Mouse (Mus musculus) cerebellum, adult 2 months (tissue): ENCODE measurements around the gene Map6d1. TPM values are rescaled to one million over a fixed set of nuclear protein-coding genes. Genes with fewer than 3 reads are reported as not detected.
A peak's percentile ranks its signal among the peaks of the same experiment; 100 is the strongest.

Experiments
- DNase-seq, 2 experiments: peaks; one replicate each; pipeline ENCODE4 v3.0.0; 2021
- H3K27ac ChIP-seq: fragments of 200-500 bp; 2 replicates; pipeline ENCODE4 v1.5.1; 2012; ENCODE audit warnings: low read length, control low read depth, inconsistent platforms; ENCODE audit not compliant: insufficient read depth
- H3K27me3 ChIP-seq: fragments of 200-500 bp; 2 replicates; pipeline ENCODE4 v1.6.1; 2012; ENCODE audit warnings: inconsistent platforms, mild to moderate bottlenecking, low read length, moderate library complexity; ENCODE audit not compliant: control insufficient read depth, insufficient read depth
- H3K4me1 ChIP-seq: fragments of 200-500 bp; 2 replicates; pipeline ENCODE4 v1.6.1; 2011; ENCODE audit warnings: low read length; ENCODE audit not compliant: control insufficient read depth, insufficient read depth
- H3K4me3 ChIP-seq: fragments of 200-500 bp; replicated peaks from 2 replicates; pipeline ENCODE3; 2011; ENCODE audit warnings: mild to moderate bottlenecking, low read depth, low read length, control low read depth; ENCODE audit not compliant: insufficient read depth
- CTCF ChIP-seq: fragments of 200-500 bp; IDR thresholded peaks from 2 replicates; pipeline ENCODE4 v1.5.1; 2011; ENCODE audit warnings: low read depth, mild to moderate bottlenecking, control low read depth, low read length, moderate library complexity, borderline replicate concordance; ENCODE audit not compliant: insufficient read depth
- POLR2A ChIP-seq: fragments of 200-500 bp; IDR thresholded peaks from 2 replicates; pipeline ENCODE4 v1.6.1; 2011; ENCODE audit warnings: low read length, control low read depth, borderline replicate concordance; ENCODE audit not compliant: insufficient read depth
- WGBS: fragments of 180-500 bp; shearing (Covaris S2); methylation state at CpG from one replicate; pipeline ENCODE4 v1.1.7; 2018; 5-methylcytosine and 5-hydroxymethylcytosine counted together
- polyA plus RNA-seq: library from polyadenylated mRNA; depleted of rRNA; stranded (reverse); fragments of >200 nt; gene quantifications from 2 replicates; pipeline ENCODE4 v1.2.3, GENCODE M21; 2012; rRNA removed

Gene Map6d1
- polyA plus RNA-seq = 67.4 and 70.1 TPM in 2 replicates

GRCm38 (mm10) chr16:20240468-20241414 lies at the start of gene Map6d1:
Gene Map6d1, minus strand, starts transcription at chr16:20241358.
- no peak for TF ChIP-seq CTCF
- TF ChIP-seq POLR2A = peak; percentile 88
- H3K4me3 ChIP-seq = peak within 1 kb of the TSS; percentile 79
- no peaks in the 10 kb centered on the region for H3K27me3 ChIP-seq
- under 1% methylated on average over 85 of the region's 90 CpGs for WGBS
- H3K27ac ChIP-seq = peak within 1 kb of the TSS; percentile 85
- DNase-seq = peak; percentile 83 to 87
- H3K4me1 ChIP-seq = peaks cover 23% of the 10 kb centered on the region

GRCm38 (mm10) chr16:20280238-20280637 lies 39.1 kb upstream of the Map6d1 start:
- WGBS = 76% methylated on average over 4 of the region's 4 CpGs
- no peak overlapping the region for H3K27ac ChIP-seq
- DNase-seq = no peak

GRCm38 (mm10) chr16:20279395-20279794 lies 38.2 kb upstream of the Map6d1 start:
- Histone ChIP-seq H3K4me1 (no peaks in the 10 kb centered on the region), H3K27me3 (no peaks in the 10 kb centered on the region), H3K4me3 (no peak overlapping the region), H3K27ac (no peak overlapping the region)
- 92% methylated on average over 5 of the region's 5 CpGs for WGBS
- TF ChIP-seq POLR2A (no peak), CTCF (no peak)
- no peak for DNase-seq

More at GRCm38 (mm10) chr16:20280238-20280637, 39.1 kb upstream of the Map6d1 start:
- no peak overlapping the region for H3K4me3 ChIP-seq
- no peaks in the 10 kb centered on the region for H3K27me3 ChIP-seq
- no peaks in the 10 kb centered on the region for H3K4me1 ChIP-seq
- no peak for TF ChIP-seq CTCF
- no peak for TF ChIP-seq POLR2A

DNA sequence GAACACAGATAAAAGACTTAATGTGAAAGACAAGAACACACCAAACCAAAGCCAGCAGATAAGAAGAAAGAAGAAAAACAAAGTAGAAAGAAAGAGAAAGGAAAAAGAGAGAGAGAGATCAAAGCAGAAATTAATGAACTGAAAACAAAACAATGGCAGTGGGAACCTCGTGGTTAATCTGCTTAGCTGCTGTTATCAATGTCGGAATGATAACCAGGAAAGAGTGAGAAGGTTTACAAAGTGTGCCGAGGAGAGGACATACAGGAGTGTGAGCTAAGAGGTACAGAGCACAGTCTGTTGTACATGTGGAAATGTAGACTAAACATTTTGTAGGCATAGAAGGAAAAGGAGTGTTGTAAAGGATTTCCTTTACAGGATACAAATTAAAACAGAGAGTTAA lies 31.8 kb upstream of the Map6d1 start:
- WGBS = 42% methylated on average over 3 of the region's 3 CpGs
- no peak for DNase-seq
- no peak overlapping the region for H3K4me3 ChIP-seq
- no peak overlapping the region for H3K27ac ChIP-seq
- TF ChIP-seq CTCF = no peak
- TF ChIP-seq POLR2A = no peak
- no peaks in the 10 kb centered on the region for H3K4me1 ChIP-seq
- H3K27me3 ChIP-seq = no peaks in the 10 kb centered on the region

DNA sequence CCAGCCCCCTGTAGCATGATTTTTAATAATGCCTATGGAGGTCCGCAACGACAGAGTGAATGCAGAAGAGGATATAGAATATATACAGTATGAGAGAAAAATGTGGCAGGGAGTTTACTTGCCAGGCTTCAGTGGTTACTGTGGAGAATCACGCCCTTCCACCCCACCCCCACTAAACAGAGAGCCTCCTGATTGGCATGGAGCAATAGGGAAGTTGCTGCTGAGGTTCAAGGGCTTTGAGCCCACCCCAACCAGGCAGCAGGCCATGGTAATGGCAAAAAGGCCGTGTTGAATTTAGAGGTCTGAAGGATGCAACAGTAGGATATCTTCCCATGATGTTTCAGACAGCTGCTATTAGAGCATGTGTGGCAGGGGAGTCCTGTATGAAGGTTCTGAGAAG lies 30.2 kb upstream of the Map6d1 start:
- no peak overlapping the region for H3K4me3 ChIP-seq
- TF ChIP-seq CTCF = no peak
- TF ChIP-seq POLR2A = no peak
- WGBS = 72% methylated on average over 4 of the region's 4 CpGs
- no peak for DNase-seq
- no peaks in the 10 kb centered on the region for H3K27me3 ChIP-seq
- no peaks in the 10 kb centered on the region for H3K4me1 ChIP-seq
- H3K27ac ChIP-seq = no peak overlapping the region

- Histone ChIP-seq H3K27me3 (no peaks in the 10 kb centered on the region), H3K4me3 (no peak overlapping the region), H3K27ac (no peak overlapping the region), H3K4me1 (no peaks in the 10 kb centered on the region)
- 67% methylated on average over 7 of the region's 7 CpGs for WGBS
- TF ChIP-seq POLR2A = no peak
- no peak for TF ChIP-seq CTCF
- no peak for DNase-seq
These were observed 23.9 kb upstream of the Map6d1 start for GRCm38 (mm10) chr16:20265089-20265488.

GRCm38 (mm10) chr16:20257926-20258325 lies 16.8 kb upstream of the Map6d1 start:
- Histone ChIP-seq H3K4me3 (no peak overlapping the region), H3K4me1 (no peaks in the 10 kb centered on the region), H3K27ac (no peak overlapping the region), H3K27me3 (no peaks in the 10 kb centered on the region)
- 75% methylated on average over 5 of the region's 5 CpGs for WGBS
- DNase-seq = no peak
- TF ChIP-seq POLR2A (no peak), CTCF (no peak)
